Mouse (Mus musculus) left cerebral cortex, postnatal 36 days (tissue): ENCODE measurements at regions not wholly inside any gene's neighbourhood (a gene's known extent, or its start where the extent isn't known, plus 50 kb on each side); places are given as distances from the start of the nearest gene placed in this dataset.

Experiments
- DNase-seq, 2 experiments: peaks; one replicate each; pipeline ENCODE4 v3.0.0; 2021 to 2022; ENCODE audit warnings: low spot score in 2 of 2, mixed read lengths in 1 of 2
- intact Hi-C: fragments of 180-260 bp; cut with DNase I; formaldehyde crosslinking; loops from one replicate; pipeline ENCODE4 v1.15.1; 2025

- no peak for DNase-seq
- intact Hi-C loops = no loop called here
Measured at GRCm38 (mm10) chr16:46331336-46331735, 167.0 kb downstream of the Nectin3 start.

GRCm38 (mm10) chr16:46299079-46299721 lies 144.3 kb upstream of the Gm4737 start:
- intact Hi-C loops = no loop called here
- DNase-seq = no peak

- intact Hi-C loops = no loop called here
- no peak for DNase-seq
Measured at GRCm38 (mm10) chr16:46297192-46297591, 142.3 kb upstream of the Gm4737 start.

- intact Hi-C loops = no loop called here
- no peak for DNase-seq
Measured at GRCm38 (mm10) chr16:46296412-46296811, 141.5 kb upstream of the Gm4737 start.

- intact Hi-C loops = no loop called here
- DNase-seq = no peak
Measured at GRCm38 (mm10) chr16:46293831-46294230, 139.0 kb upstream of the Gm4737 start.

GRCm38 (mm10) chr16:46291067-46291833 lies 136.4 kb upstream of the Gm4737 start:
- intact Hi-C loops = no loop called here
- DNase-seq = no peak

GRCm38 (mm10) chr16:46290199-46290598 lies 135.3 kb upstream of the Gm4737 start:
- peak; percentile 16 to 36 for DNase-seq
- intact Hi-C loops = no loop called here

- DNase-seq = no peak
- intact Hi-C loops = no loop called here
Measured at GRCm38 (mm10) chr16:46267533-46267932, 112.7 kb upstream of the Gm4737 start.

GRCm38 (mm10) chr16:46251639-46252038 lies 96.8 kb upstream of the Gm4737 start:
- intact Hi-C loops = no loop called here
- no peak for DNase-seq

- intact Hi-C loops = no loop called here
- DNase-seq = no peak
Measured at GRCm38 (mm10) chr16:46250943-46251342, 96.1 kb upstream of the Gm4737 start.

GRCm38 (mm10) chr16:46245598-46245997 lies 90.7 kb upstream of the Gm4737 start:
- no peak for DNase-seq
- intact Hi-C loops = no loop called here

GRCm38 (mm10) chr16:46228744-46229143 lies 73.9 kb upstream of the Gm4737 start:
- DNase-seq = no peak
- intact Hi-C loops = no loop called here

- no peak for DNase-seq
- intact Hi-C loops = no loop called here
Measured at GRCm38 (mm10) chr16:46223084-46223600, 68.3 kb upstream of the Gm4737 start.

- intact Hi-C loops = no loop called here
- no peak for DNase-seq
Measured at GRCm38 (mm10) chr16:46212504-46212903, 57.6 kb upstream of the Gm4737 start.

- no peak for DNase-seq
Measured at GRCm38 (mm10) chr16:46211914-46212313, 57.0 kb upstream of the Gm4737 start.

GRCm38 (mm10) chr16:46205114-46205513 lies 50.2 kb upstream of the Gm4737 start:
- no peak for DNase-seq
- intact Hi-C loops = no loop called here

More at GRCm38 (mm10) chr16:46211914-46212313, 57.0 kb upstream of the Gm4737 start:
- intact Hi-C loops = no loop called here
